Comparison of ENCODE assay signal across 9 mouse cellular contexts in genomic region chr3:103991271-103991670, GRCm38 (mm10).
"Had no signal": no experiment of that assay in that cellular context is flagged by ENCODE, and none has a peak within 500 bp of the region (broad histone marks: within the 10 kb centered on the region; RNA-seq: fewer than 3 reads in every experiment).

No protein-coding gene starts in this region.

- ATAC-seq: lung, postnatal 0 days; midbrain, embryonic 13.5 days; midbrain, embryonic 15.5 days had no signal

- DNase-seq: lung, adult 2 months; lung, postnatal 14 days; lung, postnatal 4 days; right cerebral cortex, postnatal 14 days; thymus, adult 2 months; thymus, postnatal 36 days had no signal
